Mouse (Mus musculus) kidney, embryonic 16.5 days (tissue): ENCODE measurements around the gene Ebf1. TPM values are rescaled to one million over a fixed set of nuclear protein-coding genes. Genes with fewer than 3 reads are reported as not detected.

Experiments used
- ATAC-seq: fragments of 200-750 bp; cut with Nextera tagmentation; 2 replicates; pipeline ENCODE4 v1.8.0; 2017; ENCODE audit warnings: moderate TSS enrichment; ENCODE audit not compliant: low FRiP score, low TSS enrichment
- H3K27ac ChIP-seq: fragments of 300-500 bp; sonication (generic); 2 replicates; pipeline ENCODE4 v1.5.1; 2014; ENCODE audit warnings: low read length
- H3K27me3 ChIP-seq: fragments of 300-500 bp; sonication (generic); 2 replicates; pipeline ENCODE4 v1.6.1; 2014; ENCODE audit warnings: low read length, control low read depth, mixed read lengths; ENCODE audit not compliant: insufficient read depth
- H3K36me3 ChIP-seq: fragments of 300-500 bp; sonication (generic); 2 replicates; pipeline ENCODE4 v1.6.1; 2014; ENCODE audit warnings: low read length, control low read depth, mixed read lengths; ENCODE audit not compliant: insufficient read depth
- H3K4me1 ChIP-seq: fragments of 300-500 bp; sonication (generic); 2 replicates; pipeline ENCODE4 v1.6.1; 2014; ENCODE audit warnings: low read length, control low read depth, mixed read lengths; ENCODE audit not compliant: insufficient read depth
- H3K4me2 ChIP-seq: fragments of 300-500 bp; sonication (generic); replicated peaks from 2 replicates; pipeline ENCODE4 v1.6.1; 2014; ENCODE audit warnings: low read depth, low read length
- H3K4me3 ChIP-seq: fragments of 300-500 bp; sonication (generic); 2 replicates; pipeline ENCODE4 v1.5.1; 2014; ENCODE audit warnings: mild to moderate bottlenecking, low read length
- H3K9ac ChIP-seq: fragments of 300-500 bp; sonication (generic); replicated peaks from 2 replicates; pipeline ENCODE4 v1.6.1; 2014; ENCODE audit warnings: low read length
- H3K9me3 ChIP-seq: fragments of 300-500 bp; sonication (generic); 2 replicates; pipeline ENCODE4 v1.6.1; 2016; ENCODE audit warnings: low read length, control low read depth
- WGBS: fragments of 180-500 bp; shearing (Covaris S2); extraction: QIAGEN DNeasy Blood & Tissue Kit; methylation state at CpG from one replicate; pipeline ENCODE4 v1.1.7; 2014; 5-methylcytosine and 5-hydroxymethylcytosine counted together
- polyA plus RNA-seq: library from polyadenylated mRNA; unstranded; fragments of >200 nt; fragmentation: Nextera tagmentation; extraction: Ambion mirVana; gene quantifications from 2 replicates; pipeline ENCODE4 v1.2.1, GENCODE M21; 2015

Ebf1 gene
- polyA plus RNA-seq, 1 experiment from 2014 or later, result 24.1 TPM

GRCm38 (mm10) chr11:44902165-44902564 lies 285.0 kb downstream of the Ebf1 start:
- Histone ChIP-seq H3K36me3 (no peaks in the 10 kb centered on the region), H3K9me3 (no peaks in the 10 kb centered on the region), H3K4me2 (no peak overlapping the region), H3K4me3 (no peak overlapping the region), H3K4me1 (peaks cover 9% of the 10 kb centered on the region), H3K27ac (no peak overlapping the region), H3K27me3 (no peaks in the 10 kb centered on the region), H3K9ac (no peak overlapping the region)
- WGBS, result 66% methylated on average over 6 of the region's 6 CpGs
- no peak for ATAC-seq

GRCm38 (mm10) chr11:44904121-44904520 lies 287.0 kb downstream of the Ebf1 start:
- Histone ChIP-seq H3K27me3 (no peaks in the 10 kb centered on the region), H3K4me1 (peaks cover 9% of the 10 kb centered on the region; the same call in 1 of the 2 replicates), H3K36me3 (no peaks in the 10 kb centered on the region), H3K4me3 (no peak overlapping the region), H3K9me3 (no peaks in the 10 kb centered on the region), H3K27ac (no peak overlapping the region), H3K9ac (no peak overlapping the region), H3K4me2 (no peak overlapping the region)
- no peak for ATAC-seq
- 38% methylated on average over 9 of the region's 9 CpGs for WGBS

- no peak overlapping the region for H3K9ac ChIP-seq
- H3K4me1 ChIP-seq, result peaks cover 9% of the 10 kb centered on the region; the same call in 1 of the 2 replicates
- ATAC-seq, result 0 out of 2 replicates have a peak, but pooled peaks have one; percentile 35
- H3K4me3 ChIP-seq, result no peak overlapping the region
- no peaks in the 10 kb centered on the region for H3K9me3 ChIP-seq
- H3K27ac ChIP-seq, result no peak overlapping the region
- no peaks in the 10 kb centered on the region for H3K36me3 ChIP-seq
- 52% methylated on average over 5 of the region's 5 CpGs for WGBS
- no peaks in the 10 kb centered on the region for H3K27me3 ChIP-seq
- no peak overlapping the region for H3K4me2 ChIP-seq
Measured at GRCm38 (mm10) chr11:44906456-44906855, 289.3 kb downstream of the Ebf1 start.

GRCm38 (mm10) chr11:44911765-44912164 lies 294.6 kb downstream of the Ebf1 start:
- ATAC-seq, result no peak
- Histone ChIP-seq H3K27ac (no peak overlapping the region), H3K4me2 (no peak overlapping the region), H3K36me3 (no peaks in the 10 kb centered on the region), H3K9me3 (no peaks in the 10 kb centered on the region), H3K27me3 (no peaks in the 10 kb centered on the region), H3K9ac (no peak overlapping the region), H3K4me1 (0 out of 2 replicates have a peak, but pooled peaks cover 2% of the 10 kb centered on the region), H3K4me3 (no peak overlapping the region)
- WGBS, result 50% methylated on average over 1 of the region's 1 CpGs

GRCm38 (mm10) chr11:44913806-44914205 lies 296.7 kb downstream of the Ebf1 start:
- Histone ChIP-seq H3K9ac (no peak overlapping the region), H3K4me3 (no peak overlapping the region), H3K36me3 (no peaks in the 10 kb centered on the region), H3K4me1 (no peaks in the 10 kb centered on the region), H3K27ac (no peak overlapping the region), H3K4me2 (no peak overlapping the region), H3K27me3 (no peaks in the 10 kb centered on the region), H3K9me3 (no peaks in the 10 kb centered on the region)
- no peak for ATAC-seq
- 83% methylated on average over 5 of the region's 5 CpGs for WGBS

GRCm38 (mm10) chr11:44917059-44917458 lies 299.9 kb downstream of the Ebf1 start:
- H3K4me1 ChIP-seq, result no peaks in the 10 kb centered on the region
- no peaks in the 10 kb centered on the region for H3K36me3 ChIP-seq
- no peak overlapping the region for H3K9ac ChIP-seq
- H3K27ac ChIP-seq, result no peak overlapping the region
- WGBS, result 54% methylated on average over 8 of the region's 8 CpGs
- ATAC-seq, result no peak
- H3K4me2 ChIP-seq, result no peak overlapping the region
- no peaks in the 10 kb centered on the region for H3K27me3 ChIP-seq
- no peak overlapping the region for H3K4me3 ChIP-seq
- H3K9me3 ChIP-seq, result no peaks in the 10 kb centered on the region

GRCm38 (mm10) chr11:44923138-44923537 lies 306.0 kb downstream of the Ebf1 start:
- ATAC-seq, result no peak
- H3K27me3 ChIP-seq, result no peaks in the 10 kb centered on the region
- 71% methylated on average over 3 of the region's 3 CpGs for WGBS
- H3K4me3 ChIP-seq, result no peak overlapping the region
- H3K36me3 ChIP-seq, result no peaks in the 10 kb centered on the region
- H3K4me2 ChIP-seq, result no peak overlapping the region
- no peak overlapping the region for H3K9ac ChIP-seq
- no peak overlapping the region for H3K27ac ChIP-seq
- no peaks in the 10 kb centered on the region for H3K4me1 ChIP-seq
- no peaks in the 10 kb centered on the region for H3K9me3 ChIP-seq

GRCm38 (mm10) chr11:44923868-44924508 lies 306.9 kb downstream of the Ebf1 start:
- Histone ChIP-seq H3K9me3 (no peaks in the 10 kb centered on the region), H3K4me3 (no peak overlapping the region), H3K36me3 (no peaks in the 10 kb centered on the region), H3K27ac (no peak overlapping the region), H3K9ac (no peak overlapping the region), H3K4me2 (no peak overlapping the region), H3K27me3 (no peaks in the 10 kb centered on the region), H3K4me1 (no peaks in the 10 kb centered on the region)
- WGBS, result 49% methylated on average over 10 of the region's 10 CpGs
- ATAC-seq, result no peak

- no peaks in the 10 kb centered on the region for H3K27me3 ChIP-seq
- no peak overlapping the region for H3K4me2 ChIP-seq
- no peak for ATAC-seq
- H3K9me3 ChIP-seq, result no peaks in the 10 kb centered on the region
- no peak overlapping the region for H3K4me3 ChIP-seq
- H3K27ac ChIP-seq, result no peak overlapping the region
- 43% methylated on average over 8 of the region's 8 CpGs for WGBS
- no peak overlapping the region for H3K9ac ChIP-seq
- no peaks in the 10 kb centered on the region for H3K4me1 ChIP-seq
- H3K36me3 ChIP-seq, result no peaks in the 10 kb centered on the region
Measured at GRCm38 (mm10) chr11:44924896-44925295, 307.8 kb downstream of the Ebf1 start.

GRCm38 (mm10) chr11:44925806-44926525 lies 308.8 kb downstream of the Ebf1 start:
- Histone ChIP-seq H3K27me3 (no peaks in the 10 kb centered on the region), H3K4me3 (no peak overlapping the region), H3K9ac (no peak overlapping the region), H3K36me3 (no peaks in the 10 kb centered on the region), H3K27ac (no peak overlapping the region), H3K4me2 (no peak overlapping the region), H3K4me1 (no peaks in the 10 kb centered on the region), H3K9me3 (no peaks in the 10 kb centered on the region)
- WGBS, result 89% methylated on average over 12 of the region's 12 CpGs
- no peak for ATAC-seq
